In the genomic region with DNA sequence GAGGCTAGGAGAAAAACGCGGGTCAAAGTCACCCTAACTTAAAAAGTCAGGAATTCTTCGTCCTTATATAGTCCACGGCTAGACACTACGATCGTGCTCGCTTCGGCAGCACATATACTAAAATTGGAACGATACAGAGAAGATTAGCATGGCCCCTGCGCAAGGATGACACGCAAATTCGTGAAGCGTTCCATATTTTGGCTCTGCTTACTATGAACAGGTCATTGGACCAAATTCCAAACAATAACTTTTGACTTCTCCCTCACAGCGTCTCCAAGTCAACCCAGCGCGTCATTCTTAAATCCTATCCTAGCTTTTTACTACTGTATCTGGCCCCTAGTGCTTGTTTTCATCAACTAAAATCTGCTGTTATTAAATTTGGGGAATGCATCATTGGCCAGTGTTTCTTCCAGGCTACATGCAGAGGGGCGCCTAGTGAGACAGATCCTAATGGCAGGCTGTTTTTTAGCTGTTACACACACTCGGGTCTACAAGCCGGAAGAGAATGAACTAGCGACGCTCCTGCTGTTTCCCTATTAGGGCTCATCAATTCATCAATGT, we compare ENCODE assay signal across 8 mouse cellular contexts.
DNase-seq lines count a peak whose midpoint lies in the region; ATAC-seq and TF ChIP-seq lines count a peak whose summit lies in the region.

No protein-coding gene starts in this region.

- DNase-seq in heart, adult 11 months: peak; percentile 98
- no peak for DNase-seq in heart, postnatal 36 days
- peak; percentile 35 for DNase-seq in adrenal gland, postnatal 25 days
- peak; percentile 52 for DNase-seq in fibroblast of lung, adult 2 months (ENCODE audit: low read depth)
- DNase-seq in layer of hippocampus, adult 18-20 months (ENCODE audit: low spot score in 2 of 2): peak; percentile 62 to 89
- DNase-seq in lung, adult 2 months: peak; percentile 57
- peak; percentile 72 to 85 for DNase-seq in right cerebral cortex, adult 2 months (ENCODE audit: low spot score in 2 of 2)

- ATAC-seq in heart, embryonic 16.5 days (replicated peaks; ENCODE audit: extremely low read depth, insufficient read depth, low FRiP score): peak; percentile 85

- no peaks in the 10 kb centered on the region for H3K9me3 ChIP-seq in heart, embryonic 16.5 days (replicated peaks; ENCODE audit: control insufficient read depth, low read length)

- peak overlapping the region; percentile 97 for H3K27ac ChIP-seq in heart, embryonic 16.5 days (ENCODE audit: low read length)

- no peak for TF ChIP-seq CTCF in lung, adult 2 months (IDR thresholded peaks at IDR 0.05; ENCODE audit: insufficient read depth, low read length)

- H3K9ac ChIP-seq in heart, embryonic 16.5 days (ENCODE audit: low read length): peak overlapping the region; percentile 87

- TF ChIP-seq POLR2A in lung, adult 2 months (IDR thresholded peaks at IDR 0.05; ENCODE audit: borderline replicate concordance, extremely low read depth, low read depth, low read length): no peak

- no peaks in the 10 kb centered on the region for H3K27me3 ChIP-seq in heart, embryonic 16.5 days (ENCODE audit: control insufficient read depth, insufficient read depth, low read length)

- peak overlapping the region; percentile 70 for H3K4me3 ChIP-seq in heart, embryonic 16.5 days (ENCODE audit: low read length)
- H3K4me3 ChIP-seq in lung, adult 2 months (replicated peaks; ENCODE audit: extremely low read depth, low read depth, low read length): peak overlapping the region; percentile 92

- intact Hi-C loops in heart, postnatal 36 days (cut with DNase I): loop anchor here (1.0 to 10.0 kb wide), 6 partner anchors 100 to 756 kb away; partner anchors contain the start of gene Arhgap5

- no peaks in the 10 kb centered on the region for H3K36me3 ChIP-seq in heart, embryonic 16.5 days (ENCODE audit: control insufficient read depth, insufficient read depth)

- H3K4me2 ChIP-seq in heart, embryonic 16.5 days (ENCODE audit: low read depth, low read length): peak overlapping the region; percentile 68

- peaks cover 5% of the 10 kb centered on the region; the same call in 1 of the 2 replicates for H3K4me1 ChIP-seq in heart, embryonic 16.5 days (ENCODE audit: control insufficient read depth, insufficient read depth, low read length)
- H3K4me1 ChIP-seq in lung, adult 2 months (ENCODE audit: control insufficient read depth, insufficient read depth, low read length): no peaks in the 10 kb centered on the region

- under 1% methylated on average over 21 of the region's 21 CpGs for WGBS in heart, embryonic 16.5 days
- under 1% methylated on average over 21 of the region's 21 CpGs for WGBS in lung, adult 2 months

Comparison
In these comparisons a context has a peak if more than half of its experiments do, and no peak if none do; other contexts are left out.
1. DNase-seq: peak in heart, adult 11 months (single experiment), adrenal gland, postnatal 25 days (single experiment), fibroblast of lung, adult 2 months (single experiment), layer of hippocampus, adult 18-20 months (2 of 2), lung, adult 2 months (single experiment) and right cerebral cortex, adult 2 months (2 of 2); none in heart, postnatal 36 days (0 of 2).